15 mouse cellular contexts compared by ENCODE assay signal in genomic region chr9:94550493-94551095, GRCm38 (mm10).
"Had no signal": no experiment of that assay in that cellular context is flagged by ENCODE, and none has a peak within 500 bp of the region (broad histone marks: within the 10 kb centered on the region; RNA-seq: fewer than 3 reads in every experiment).

No protein-coding gene starts in this region.

- H3K4me1 ChIP-seq: limb, embryonic 13.5 days; neural tube, embryonic 12.5 days; stomach, embryonic 15.5 days had no signal

- H3K36me3 ChIP-seq: limb, embryonic 13.5 days; neural tube, embryonic 12.5 days; stomach, embryonic 15.5 days had no signal

- DNase-seq: kidney, adult 9 months; kidney, postnatal 36 days; layer of hippocampus, adult 9-11 months; layer of hippocampus, postnatal 36 days; lung, adult 18-20 months; right cerebral cortex, postnatal 14 days; thymus, adult 2 months; thymus, postnatal 25 days had no signal

- H3K4me2 ChIP-seq: limb, embryonic 13.5 days; neural tube, embryonic 12.5 days; stomach, embryonic 15.5 days had no signal

- ATAC-seq: midbrain, embryonic 16.5 days had no signal

- H3K9me3 ChIP-seq: limb, embryonic 13.5 days; neural tube, embryonic 12.5 days; stomach, embryonic 15.5 days had no signal

- H3K27ac ChIP-seq: kidney, postnatal 0 days; limb, embryonic 13.5 days; liver, embryonic 14.5 days; neural tube, embryonic 12.5 days; stomach, embryonic 15.5 days had no signal

- H3K9ac ChIP-seq: limb, embryonic 13.5 days; liver, embryonic 14.5 days; neural tube, embryonic 12.5 days; stomach, embryonic 15.5 days had no signal

- H3K27me3 ChIP-seq: limb, embryonic 13.5 days; neural tube, embryonic 12.5 days; stomach, embryonic 15.5 days had no signal

- H3K4me3 ChIP-seq: limb, embryonic 13.5 days; myocyte; neural tube, embryonic 12.5 days; stomach, embryonic 15.5 days had no signal
